Mouse (Mus musculus): ENCODE measurements around the gene Myo1f. TPM values are rescaled to one million over a fixed set of nuclear protein-coding genes. Genes with fewer than 3 reads are reported as not detected.

Gene Myo1f
- total RNA-seq (2021): 1.7 and 3.8 TPM in 2 replicates
- long read RNA-seq, partial matches to known transcripts: 0 of 3 reads
- long read RNA-seq, other reads (novel, unspliced or antisense): 2 of 3 reads

GRCm38 (mm10) chr17:33555223-33555855 lies at the start of gene Myo1f:
TSS of gene Myo1f (plus strand) at chr17:33555707.
- DNase-seq: no peak

GRCm38 (mm10) chr17:33508386-33508785 lies 47.1 kb upstream of the Myo1f start:
- no peak for DNase-seq

GRCm38 (mm10) chr17:33510172-33510571 lies 45.3 kb upstream of the Myo1f start:
- DNase-seq: no peak

GRCm38 (mm10) chr17:33512441-33513415 lies 42.8 kb upstream of the Myo1f start:
- no peak for DNase-seq

- no peak for DNase-seq
Observed at GRCm38 (mm10) chr17:33513874-33514273, 41.6 kb upstream of the Myo1f start.

- DNase-seq: no peak
Observed at GRCm38 (mm10) chr17:33520366-33520765, 35.1 kb upstream of the Myo1f start.

GRCm38 (mm10) chr17:33523431-33523917 lies 32.0 kb upstream of the Myo1f start:
- peak; percentile 28 for DNase-seq

- peak; percentile 81 for DNase-seq
Observed at GRCm38 (mm10) chr17:33523918-33524755, 31.4 kb upstream of the Myo1f start, which contains the start of gene Adamts10. TSS of gene Adamts10 (plus strand) at chr17:33524204.

GRCm38 (mm10) chr17:33524806-33525373 lies 30.6 kb upstream of the Myo1f start:
- no peak for DNase-seq

GRCm38 (mm10) chr17:33526506-33526905 lies 29.0 kb upstream of the Myo1f start:
- no peak for DNase-seq

- peak; percentile 23 for DNase-seq
Observed at GRCm38 (mm10) chr17:33539106-33539675, 16.3 kb upstream of the Myo1f start.

GRCm38 (mm10) chr17:33539878-33540277 lies 15.6 kb upstream of the Myo1f start:
- no peak for DNase-seq

GRCm38 (mm10) chr17:33549212-33549611 lies 6.3 kb upstream of the Myo1f start:
- no peak for DNase-seq

GRCm38 (mm10) chr17:33550388-33550787 lies 5.1 kb upstream of the Myo1f start:
- DNase-seq: no peak

GRCm38 (mm10) chr17:33552113-33552512 lies 3.4 kb upstream of the Myo1f start:
- no peak for DNase-seq

GRCm38 (mm10) chr17:33552964-33553363 lies 2.5 kb upstream of the Myo1f start:
- DNase-seq: no peak

GRCm38 (mm10) chr17:33554536-33554935 lies 971 bp upstream of the Myo1f start:
- DNase-seq: no peak

- DNase-seq: no peak
Observed at GRCm38 (mm10) chr17:33557922-33558321, 2.4 kb downstream of the Myo1f start.

GRCm38 (mm10) chr17:33563527-33564076 lies 8.1 kb downstream of the Myo1f start:
- no peak for DNase-seq

- no peak for DNase-seq
Observed at GRCm38 (mm10) chr17:33564599-33564998, 9.1 kb downstream of the Myo1f start.

GRCm38 (mm10) chr17:33566182-33566581 lies 10.7 kb downstream of the Myo1f start:
- DNase-seq: no peak
